Mouse (Mus musculus): ENCODE measurements at regions not wholly inside any gene's neighbourhood (a gene's known extent, or its start where the extent isn't known, plus 50 kb on each side); places are given as distances from the start of the nearest gene placed in this dataset.
A peak's percentile ranks its signal among the peaks of the same experiment; 100 is the strongest.

DNA sequence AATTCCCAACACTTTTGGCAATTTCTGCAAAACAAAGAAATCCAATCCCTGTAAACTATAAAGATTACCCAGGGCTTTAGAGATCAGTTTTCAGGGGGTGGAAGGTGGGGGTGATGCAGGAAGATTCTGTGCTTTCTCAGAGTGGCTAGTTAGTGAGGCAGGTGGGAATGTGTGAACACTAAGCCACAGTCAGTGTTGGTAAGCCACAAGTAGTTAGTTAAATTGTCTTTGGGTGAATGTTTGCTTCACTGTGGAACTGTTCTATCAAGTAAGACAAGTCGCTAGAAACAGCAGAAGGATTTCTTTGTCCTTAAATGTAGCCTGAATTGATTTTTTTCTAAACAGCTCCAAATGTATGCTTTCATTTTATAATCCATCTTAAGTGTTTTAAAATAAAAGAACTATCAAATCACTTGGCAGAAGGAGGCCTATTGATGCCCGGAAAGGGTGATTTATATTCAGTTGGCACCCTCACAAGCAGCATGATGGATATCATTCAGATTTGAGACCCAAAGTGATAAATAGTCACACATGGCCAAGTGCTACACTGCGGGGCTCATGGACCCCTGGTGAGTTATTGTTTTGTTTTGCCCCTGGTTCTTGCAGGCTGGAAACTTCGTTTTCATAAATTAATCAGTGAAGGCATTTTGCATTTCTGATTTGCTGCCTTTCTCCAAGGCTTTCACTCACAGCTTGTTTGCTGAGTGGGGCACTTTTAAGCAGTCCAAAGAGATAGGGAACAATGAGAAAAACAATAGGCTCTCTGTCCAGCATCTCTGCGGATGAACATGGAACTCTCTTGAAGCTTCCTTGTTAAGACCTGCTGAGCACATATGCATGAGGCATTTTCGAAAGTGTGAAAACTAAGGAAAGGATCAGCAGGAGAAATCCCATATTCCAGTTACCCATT, 325.4 kb downstream of the 4933405O20Rik start:
- DNase-seq (ENCODE audit: low read depth, low spot score), result peak; percentile 1

- no peak for DNase-seq (ENCODE audit: low read depth, low spot score)
Observed at GRCm38 (mm10) chr7:50925012-50925398, 326.0 kb downstream of the 4933405O20Rik start.

Measured in R1 (cell line).